Mouse (Mus musculus): ENCODE measurements at regions not wholly inside any gene's neighbourhood (a gene's known extent, or its start where the extent isn't known, plus 50 kb on each side); places are given as distances from the start of the nearest gene placed in this dataset.

GRCm38 (mm10) chr11:111893861-111894260, 827.9 kb downstream of the Kcnj2 start:
- no peak for TF ChIP-seq CTCF (IDR thresholded peaks at IDR 0.05; ENCODE audit: low read depth)
- no peak for TF ChIP-seq EP300 (IDR thresholded peaks at IDR 0.05; ENCODE audit: low read depth)
